Mouse (Mus musculus): ENCODE measurements around the gene Car6. TPM values are rescaled to one million over a fixed set of nuclear protein-coding genes. Genes with fewer than 3 reads are reported as not detected.

Car6 gene
- polyA plus RNA-seq, 1 experiment from 2014 or later = not detected

DNA sequence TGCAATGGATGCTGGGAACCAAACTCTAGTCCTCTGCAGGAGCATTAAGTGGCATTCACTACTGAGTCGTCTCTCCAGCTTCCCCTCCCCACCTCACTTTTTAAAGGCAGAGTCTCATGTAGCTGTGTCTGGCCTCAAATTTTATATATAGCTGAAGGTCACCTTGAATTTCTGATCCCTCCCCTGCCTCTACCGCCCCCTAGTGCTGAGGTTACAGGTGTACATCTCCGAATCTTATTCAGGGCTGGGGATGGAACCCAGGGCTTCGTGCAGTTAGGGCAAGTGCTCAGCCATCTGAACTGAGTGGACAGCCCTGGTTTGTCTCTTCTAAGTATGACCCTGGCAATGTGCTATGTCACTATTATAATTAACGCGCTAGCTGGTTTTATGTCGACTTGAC lies 50.1 kb downstream of the Car6 start:
- WGBS = 81% methylated on average over 7 of the region's 7 CpGs
- Histone ChIP-seq H3K9me3 (0 out of 2 replicates have a peak, but pooled peaks cover 4% of the 10 kb centered on the region), H3K4me2 (no peak overlapping the region), H3K36me3 (no peaks in the 10 kb centered on the region), H3K4me1 (no peaks in the 10 kb centered on the region), H3K27ac (no peak overlapping the region), H3K27me3 (no peaks in the 10 kb centered on the region), H3K4me3 (no peak overlapping the region), H3K9ac (no peak overlapping the region)
- ATAC-seq (ENCODE audit: insufficient number of reproducible peaks, insufficient read depth, low FRiP score, low TSS enrichment, low read depth) = no peak

DNA sequence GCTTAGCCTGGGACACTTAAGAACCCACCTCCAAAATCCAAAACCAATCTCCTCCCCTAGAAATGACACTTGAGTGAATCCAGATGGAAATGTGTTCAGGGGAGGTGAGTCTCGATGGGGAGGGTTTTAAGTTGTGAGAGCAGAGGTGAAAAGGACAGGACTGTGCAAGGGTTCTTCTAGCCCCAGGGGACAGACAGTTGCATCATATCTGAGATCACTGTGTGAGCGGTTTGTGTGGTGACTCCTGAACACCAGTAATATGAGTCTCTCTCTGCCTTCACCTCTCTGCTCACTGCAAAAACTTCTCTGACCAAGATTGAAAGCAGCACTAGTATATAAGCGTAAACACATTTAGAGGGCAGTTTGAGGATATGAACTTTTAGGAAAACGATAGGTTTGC lies 54.8 kb downstream of the Car6 start:
- H3K27me3 ChIP-seq = no peaks in the 10 kb centered on the region
- ATAC-seq (ENCODE audit: insufficient number of reproducible peaks, insufficient read depth, low FRiP score, low TSS enrichment, low read depth) = no peak
- 42% methylated on average over 4 of the region's 4 CpGs for WGBS

DNA sequence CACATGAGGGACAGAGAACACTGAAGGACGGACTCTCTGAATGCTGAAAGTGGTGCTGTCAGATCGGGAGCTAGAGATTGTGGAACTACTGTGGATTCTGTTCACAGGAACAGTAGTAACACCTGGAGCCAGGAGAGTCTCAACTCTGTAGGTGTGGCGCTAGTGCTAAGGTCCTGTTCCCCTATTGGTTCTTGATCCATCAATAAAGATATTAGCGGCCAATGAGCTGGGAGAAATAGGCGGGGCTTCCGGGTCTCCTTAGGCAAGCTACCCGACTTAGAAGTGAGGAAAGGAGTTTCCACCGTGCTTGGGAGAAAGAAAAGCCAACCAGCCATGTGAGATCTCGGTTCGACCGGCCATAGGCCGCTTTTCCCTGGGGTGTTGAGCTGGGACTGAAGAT lies 56.9 kb downstream of the Car6 start:
- no peak for ATAC-seq (ENCODE audit: insufficient number of reproducible peaks, insufficient read depth, low FRiP score, low TSS enrichment, low read depth)
- WGBS = 17% methylated on average over 12 of the region's 12 CpGs
- Histone ChIP-seq H3K27me3 (no peaks in the 10 kb centered on the region), H3K4me3 (no peak overlapping the region), H3K36me3 (no peaks in the 10 kb centered on the region), H3K4me2 (0 out of 2 replicates have a peak overlapping the region, but pooled peaks have one; percentile 3), H3K9me3 (0 out of 2 replicates have a peak, but pooled peaks cover 4% of the 10 kb centered on the region), H3K9ac (no peak overlapping the region), H3K27ac (no peak overlapping the region), H3K4me1 (no peaks in the 10 kb centered on the region)

More for the DNA sequence above, 54.8 kb downstream of the Car6 start:
- Histone ChIP-seq H3K9me3 (0 out of 2 replicates have a peak, but pooled peaks cover 4% of the 10 kb centered on the region), H3K4me3 (no peak overlapping the region), H3K9ac (no peak overlapping the region), H3K36me3 (no peaks in the 10 kb centered on the region), H3K4me1 (no peaks in the 10 kb centered on the region), H3K4me2 (no peak overlapping the region), H3K27ac (no peak overlapping the region)

DNA sequence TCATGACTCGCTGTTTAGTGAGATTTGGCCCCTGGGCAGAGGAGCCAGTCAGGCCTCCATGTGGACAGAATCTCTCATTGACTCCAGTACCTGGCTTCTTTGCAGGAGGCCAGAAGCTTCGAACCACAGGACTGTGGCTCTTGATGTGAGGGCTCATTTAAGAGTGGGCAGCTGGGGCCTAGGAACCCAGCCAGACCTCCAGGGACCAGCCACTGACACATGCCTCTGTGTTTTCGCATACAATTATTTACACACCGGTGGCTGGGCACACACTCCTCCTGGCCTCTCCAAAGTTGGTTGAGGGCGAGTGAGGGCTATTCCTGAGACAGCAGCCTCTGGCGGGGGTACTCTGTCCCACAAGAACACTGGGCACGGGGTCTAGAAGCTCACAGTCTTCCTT lies 60.8 kb downstream of the Car6 start:
- Histone ChIP-seq H3K9me3 (no peaks in the 10 kb centered on the region), H3K4me2 (no peak overlapping the region), H3K4me1 (peaks cover 10% of the 10 kb centered on the region), H3K9ac (no peak overlapping the region), H3K27ac (no peak overlapping the region), H3K27me3 (no peaks in the 10 kb centered on the region), H3K4me3 (no peak overlapping the region), H3K36me3 (no peaks in the 10 kb centered on the region)
- WGBS = 86% methylated on average over 7 of the region's 7 CpGs
- no peak for ATAC-seq (ENCODE audit: insufficient number of reproducible peaks, insufficient read depth, low FRiP score, low TSS enrichment, low read depth)

DNA sequence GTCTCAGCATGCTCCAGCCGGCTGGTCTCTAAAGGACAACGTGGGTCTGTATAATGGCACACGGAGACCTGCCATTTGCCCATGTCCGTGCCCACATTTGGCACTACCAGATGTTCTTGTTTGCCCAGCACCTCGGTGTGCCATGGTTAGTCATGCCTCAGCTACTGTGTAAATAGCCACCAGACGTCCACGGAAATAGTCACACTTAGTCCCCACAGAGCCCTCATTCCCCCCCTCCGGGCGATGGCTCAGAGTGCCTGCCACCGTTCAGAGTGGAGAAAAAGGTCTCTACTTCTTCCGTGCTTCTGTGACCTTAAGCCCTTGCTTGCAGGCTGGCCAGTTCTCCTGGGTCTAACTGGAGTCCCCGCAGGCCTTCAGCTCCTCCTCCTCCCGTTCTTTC lies 62.0 kb downstream of the Car6 start:
- WGBS = 62% methylated on average over 13 of the region's 13 CpGs
- H3K36me3 ChIP-seq = no peaks in the 10 kb centered on the region
- H3K9ac ChIP-seq = no peak overlapping the region
- ATAC-seq (ENCODE audit: insufficient number of reproducible peaks, insufficient read depth, low FRiP score, low TSS enrichment, low read depth) = no peak
- H3K4me1 ChIP-seq = peaks cover 10% of the 10 kb centered on the region
- no peaks in the 10 kb centered on the region for H3K27me3 ChIP-seq
- H3K27ac ChIP-seq = no peak overlapping the region
- no peak overlapping the region for H3K4me2 ChIP-seq
- no peaks in the 10 kb centered on the region for H3K9me3 ChIP-seq
- no peak overlapping the region for H3K4me3 ChIP-seq

DNA sequence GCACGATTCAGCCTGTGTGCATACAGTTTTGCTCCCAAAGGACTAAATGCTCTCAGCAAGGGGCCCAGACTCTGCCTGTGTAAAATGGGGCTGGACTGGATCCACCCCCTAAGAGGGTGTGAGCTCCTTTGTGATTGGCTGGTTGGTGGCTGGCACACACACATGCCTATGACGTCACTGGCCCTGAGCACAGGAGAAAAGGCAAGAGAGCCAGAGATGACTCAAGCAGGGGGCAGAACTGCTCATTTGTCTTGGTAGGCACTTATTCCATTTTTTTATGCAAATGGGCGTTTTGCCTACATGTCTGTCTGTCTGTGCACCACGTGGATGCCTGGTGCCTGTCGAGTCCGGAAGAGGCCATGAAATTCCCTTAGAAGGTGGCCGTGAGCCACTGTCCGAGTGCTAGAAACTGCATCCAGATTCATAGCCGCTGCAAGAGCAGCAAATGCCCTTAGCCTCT lies 63.0 kb downstream of the Car6 start:
- Histone ChIP-seq H3K27ac (no peak overlapping the region), H3K36me3 (no peaks in the 10 kb centered on the region), H3K9me3 (no peaks in the 10 kb centered on the region), H3K4me1 (peaks cover 13% of the 10 kb centered on the region), H3K4me3 (peak overlapping the region; percentile 34), H3K9ac (peak overlapping the region; percentile 61; the same call in 1 of the 2 replicates), H3K27me3 (no peaks in the 10 kb centered on the region), H3K4me2 (peak overlapping the region; percentile 55)
- 15% methylated on average over 9 of the region's 9 CpGs for WGBS
- peak; percentile 63; the same call in 1 of the 2 replicates for ATAC-seq (ENCODE audit: insufficient number of reproducible peaks, insufficient read depth, low FRiP score, low TSS enrichment, low read depth)

DNA sequence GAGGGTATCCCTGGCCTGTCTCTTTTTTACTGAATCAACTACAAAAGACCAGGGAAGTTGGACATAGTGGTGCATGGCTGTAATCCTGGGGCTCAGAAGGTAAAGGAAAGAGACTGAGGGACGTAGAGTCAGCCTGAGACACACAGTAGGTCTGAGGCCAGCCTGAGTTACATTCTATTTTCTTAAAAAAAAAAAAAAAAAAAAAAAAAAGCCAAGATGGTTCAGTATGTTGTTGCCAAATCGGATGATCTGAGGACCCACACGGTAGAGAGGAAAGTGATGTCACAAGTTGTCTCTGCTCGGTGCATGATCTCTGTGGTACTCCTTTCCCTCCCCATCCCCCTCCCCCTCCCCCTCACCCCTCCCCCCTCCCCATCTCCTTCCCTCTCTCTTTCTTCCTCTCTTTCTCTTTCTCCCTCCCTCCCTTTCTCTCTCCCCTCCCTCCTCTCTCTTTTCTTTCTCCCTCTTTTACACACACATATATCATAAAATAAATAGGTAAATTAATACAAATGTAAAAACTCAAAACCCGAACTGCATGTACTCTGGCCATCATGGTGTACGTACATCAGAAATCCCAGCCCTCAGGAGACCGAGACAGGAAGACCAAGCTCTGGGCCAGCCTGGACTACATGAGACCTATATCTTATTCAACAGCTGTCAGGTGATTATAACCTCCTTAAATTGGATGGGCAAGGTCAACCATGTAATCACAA lies 63.6 kb downstream of the Car6 start:
- Histone ChIP-seq H3K9me3 (no peaks in the 10 kb centered on the region), H3K9ac (no peak overlapping the region), H3K27ac (no peak overlapping the region), H3K4me3 (no peak overlapping the region; the same call in 1 of the 2 replicates), H3K4me1 (peaks cover 19% of the 10 kb centered on the region), H3K27me3 (no peaks in the 10 kb centered on the region), H3K36me3 (no peaks in the 10 kb centered on the region), H3K4me2 (peak overlapping the region; percentile 55)
- WGBS = 84% methylated on average over 7 of the region's 7 CpGs
- ATAC-seq (ENCODE audit: insufficient number of reproducible peaks, insufficient read depth, low FRiP score, low TSS enrichment, low read depth) = no peak

Other genes starting within 250 kb of the Car6 start
- 12.2 and 13.5 TPM in 2 replicates for gene Spsb1, start 246.3 kb downstream of the Car6 start, polyA plus RNA-seq (2015; fragmentation: Nextera tagmentation; extraction: Ambion mirVana)
- gene H6pd, start 192.3 kb downstream of the Car6 start, polyA plus RNA-seq (2015; fragmentation: Nextera tagmentation; extraction: Ambion mirVana) = 7.0 and 8.0 TPM in 2 replicates
- 1.3 and 1.5 TPM in 2 replicates for gene Gpr157, start 114.0 kb downstream of the Car6 start, polyA plus RNA-seq (2015; fragmentation: Nextera tagmentation; extraction: Ambion mirVana)
- 0.76 and 1.1 TPM in 2 replicates for gene Slc2a5, start 82.0 kb downstream of the Car6 start, polyA plus RNA-seq (2015; fragmentation: Nextera tagmentation; extraction: Ambion mirVana)
- not detected in 2 replicates for gene Slc2a7, start 52.4 kb downstream of the Car6 start, polyA plus RNA-seq (2015; fragmentation: Nextera tagmentation; extraction: Ambion mirVana)
- gene Eno1, start 35.4 kb upstream of the Car6 start, polyA plus RNA-seq (2015; fragmentation: Nextera tagmentation; extraction: Ambion mirVana) = 1,290 and 1,439 TPM in 2 replicates
- 23.3 and 26.3 TPM in 2 replicates for gene Rere, start 80.3 kb upstream of the Car6 start, polyA plus RNA-seq (2015; fragmentation: Nextera tagmentation; extraction: Ambion mirVana)

Data from embryonic facial prominence, embryonic 13.5 days (tissue).